Mouse (Mus musculus) layer of hippocampus, postnatal 25 days (tissue): ENCODE results near the gene Esp18. TPM values are rescaled to one million over a fixed set of nuclear protein-coding genes. Genes with fewer than 3 reads are reported as not detected.

Source experiments
- DNase-seq, 2 experiments: peaks; one replicate each; pipeline ENCODE4 v3.0.0; 2022; ENCODE audit warnings: mixed read lengths in 2 of 2, low spot score in 1 of 2; ENCODE audit errors: extremely low spot score in 1 of 2
- microRNA-seq, 2 experiments: library from miRNA; unstranded; fragments of <30 nt; microRNA quantifications; one replicate each; pipeline ENCODE4 v1.2.0; 2021
- total RNA-seq, 2 experiments: library from RNA; stranded (reverse); gene quantifications; 2 replicates each; pipeline ENCODE4 v1.2.3; 2021

The Esp18 gene
- total RNA-seq: not detected

DNA sequence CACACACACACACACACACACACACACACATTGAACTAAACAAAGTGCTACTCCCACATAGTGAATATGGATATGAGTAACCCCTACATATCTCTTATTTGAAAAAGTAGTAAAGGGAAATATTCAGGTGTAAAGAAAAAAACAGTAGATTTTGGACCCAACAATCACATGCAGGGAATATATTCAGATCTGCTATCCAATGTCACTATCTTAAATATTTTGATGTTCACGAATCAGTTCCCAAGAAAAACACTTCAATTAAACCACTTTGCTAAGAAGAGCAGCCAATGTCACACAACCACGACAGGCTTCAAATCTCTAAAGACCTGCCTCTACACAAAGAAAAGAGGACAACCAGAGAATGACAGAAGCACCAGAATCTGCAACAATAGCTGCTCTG lies at the start of gene Esp18:
Gene Esp18, plus strand, starts transcription at position 301 of the 400 bp plus-strand sequence.
- DNase-seq: no peak

DNA sequence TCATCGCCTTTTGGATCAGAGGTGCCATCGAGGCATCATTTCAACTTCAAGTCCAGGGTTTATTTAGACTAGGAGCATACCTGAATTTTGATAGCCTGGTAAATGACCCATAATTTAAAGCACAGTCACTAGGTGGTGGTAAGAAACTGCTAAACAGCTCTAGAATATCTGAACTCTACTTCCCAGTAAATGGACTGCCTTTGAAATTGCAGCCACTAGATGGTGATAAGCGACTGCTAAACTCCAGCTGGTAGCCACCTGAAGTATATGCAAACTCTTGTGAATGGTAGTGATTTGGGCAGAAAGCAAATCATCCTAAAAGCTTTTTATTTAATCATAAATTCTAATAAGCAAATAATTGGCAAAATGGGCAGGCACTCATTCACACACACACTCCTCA lies 42.8 kb upstream of the Esp18 start:
- no peak for DNase-seq

Small RNA genes within 50 kb of the gene (microRNA-seq; reads per million reads assigned to microRNA genes)
- 0 reads per million in 2 experiments for gene Gm26429

Other genes starting within 250 kb of the Esp18 start
- gene Esp16, start 129.8 kb downstream of the Esp18 start, total RNA-seq: not detected
- not detected for gene Esp15, start 234.6 kb downstream of the Esp18 start, total RNA-seq